Mouse (Mus musculus) heart, postnatal 25 days (tissue): ENCODE measurements around the gene Nkx6-1. TPM values are rescaled to one million over a fixed set of nuclear protein-coding genes. Genes with fewer than 3 reads are reported as not detected.

Experiments
- DNase-seq: peaks from one replicate; pipeline ENCODE4 v3.0.0; 2022; ENCODE audit warnings: low spot score
- intact Hi-C: fragments of 180-260 bp; cut with DNase I; formaldehyde crosslinking; loops from one replicate; pipeline ENCODE4 v1.15.1; 2025
- total RNA-seq, 2 experiments: library from RNA; stranded (reverse); gene quantifications; 2 replicates each; pipeline ENCODE4 v1.2.3; 2021

Gene Nkx6-1
- under 1 TPM; 0.10 to 0.14 TPM for total RNA-seq

- intact Hi-C loops: loop anchor here (10.0 kb wide), 1 partner anchor 840 kb away; the partner anchor contains the start of gene Abraxas1
These were observed at the start of gene Nkx6-1 for GRCm38 (mm10) chr5:101664945-101665615. Nkx6-1 (minus strand) TSS chr5:101664996.

GRCm38 (mm10) chr5:101713064-101713613 lies 48.3 kb upstream of the Nkx6-1 start:
- intact Hi-C loops: no loop called here

More at GRCm38 (mm10) chr5:101664945-101665615, at the start of gene Nkx6-1:
- no peak for DNase-seq

DNA sequence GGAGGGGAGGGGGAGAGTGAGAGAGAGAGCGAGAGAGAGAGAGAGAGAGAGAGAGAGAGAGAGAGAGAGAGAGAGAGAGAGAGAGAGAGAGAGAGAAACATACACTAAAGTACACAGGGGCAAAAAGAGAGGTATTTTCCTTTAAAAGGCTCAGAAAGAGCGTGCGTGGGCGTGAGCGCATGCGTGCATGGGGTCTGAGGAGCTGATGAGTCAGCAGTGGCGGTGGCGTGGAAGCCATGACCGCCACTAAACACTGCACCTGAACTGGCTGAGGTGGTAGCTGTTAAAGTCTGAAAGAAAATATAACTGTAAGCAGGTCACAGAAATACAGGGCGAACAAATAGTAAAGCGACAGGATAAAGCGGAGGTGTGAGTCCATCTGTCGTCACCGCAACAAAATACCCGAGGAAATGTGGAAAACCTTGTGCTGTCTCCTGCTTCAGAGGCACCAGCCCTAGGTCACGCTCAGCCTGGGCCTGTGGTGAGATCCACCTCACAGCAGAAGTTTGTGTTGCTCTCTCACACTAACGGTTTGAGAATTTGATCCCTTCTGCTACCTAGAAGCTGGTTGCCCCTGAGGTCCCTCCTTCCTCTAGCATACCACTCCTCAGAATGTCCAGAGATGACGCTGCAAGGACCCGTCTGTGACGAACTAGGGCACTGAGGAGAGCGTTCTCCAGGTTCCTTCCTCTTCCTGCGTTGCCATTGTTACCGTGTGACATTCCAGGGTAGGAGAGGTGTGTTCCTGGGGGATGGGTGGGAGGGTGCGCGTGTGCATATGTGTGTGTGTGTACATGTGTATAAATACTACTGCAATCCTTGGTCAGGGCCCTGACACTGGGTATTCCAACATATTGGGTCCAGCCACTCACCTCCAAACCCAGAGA lies 38.8 kb upstream of the Nkx6-1 start:
- intact Hi-C loops: no loop called here
- DNase-seq: no peak

More at GRCm38 (mm10) chr5:101713064-101713613, 48.3 kb upstream of the Nkx6-1 start:
- DNase-seq: no peak

GRCm38 (mm10) chr5:101702636-101703035 lies 37.8 kb upstream of the Nkx6-1 start:
- intact Hi-C loops: no loop called here
- no peak for DNase-seq

DNA sequence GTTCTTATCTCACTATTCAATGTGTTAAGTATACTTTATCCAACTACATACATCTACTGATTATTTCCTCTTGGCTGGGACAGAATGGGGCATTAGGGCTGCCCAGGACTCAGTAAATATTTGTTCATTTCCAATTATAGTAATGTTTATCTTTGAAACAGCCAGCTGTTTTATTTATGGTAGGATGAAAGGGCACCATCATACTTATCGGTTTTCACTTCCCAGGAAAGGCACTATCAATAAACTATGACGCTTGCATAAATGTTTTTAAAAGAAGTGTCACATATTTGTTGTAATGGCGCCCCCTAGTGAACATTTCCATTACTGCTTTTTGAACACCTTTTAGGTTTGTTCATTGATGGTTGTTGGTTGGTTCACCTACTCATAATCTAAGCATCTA lies 35.8 kb upstream of the Nkx6-1 start:
- no peak for DNase-seq
- intact Hi-C loops: no loop called here

DNA sequence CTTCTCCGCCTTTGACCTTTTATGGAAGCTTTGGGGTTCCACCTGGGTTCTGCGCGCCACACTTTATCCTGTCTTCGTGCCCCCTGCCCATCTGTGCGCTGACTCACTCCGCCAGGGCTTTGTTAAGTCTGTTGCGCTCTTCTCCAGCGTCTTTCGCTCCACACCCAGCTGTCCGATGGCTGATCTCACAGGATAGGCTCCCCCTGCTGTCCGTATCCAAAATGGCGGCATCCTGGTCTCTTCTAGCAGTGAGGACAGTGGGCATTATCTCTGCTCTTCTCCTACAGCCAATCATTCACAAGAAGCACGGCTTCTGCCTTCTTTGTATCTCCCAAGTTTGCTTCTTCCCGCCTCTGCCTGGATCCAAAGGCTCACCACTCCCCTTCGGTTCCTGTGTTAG lies 23.8 kb upstream of the Nkx6-1 start:
- intact Hi-C loops: no loop called here
- no peak for DNase-seq

DNA sequence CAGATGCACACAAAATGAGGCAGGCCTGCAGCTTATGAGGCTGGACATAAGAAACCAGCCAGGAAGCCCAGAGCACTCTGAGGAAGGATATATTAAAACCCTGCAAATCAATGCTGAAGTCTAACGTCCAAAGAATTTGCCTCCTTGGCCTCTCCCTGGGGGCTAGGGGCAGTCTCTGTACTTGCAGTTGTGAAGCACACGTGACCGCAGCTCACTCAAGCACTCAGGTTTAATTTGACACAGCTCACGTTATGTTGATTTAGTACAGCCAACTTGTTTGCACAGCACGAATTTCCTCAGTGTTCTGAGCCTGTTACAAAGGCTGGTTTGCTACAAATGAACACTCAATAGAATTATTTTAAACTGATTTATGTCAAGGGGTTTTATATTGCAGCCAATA lies 18.5 kb upstream of the Nkx6-1 start:
- intact Hi-C loops: no loop called here
- no peak for DNase-seq

- no peak for DNase-seq
- intact Hi-C loops: no loop called here
These were observed 15.5 kb upstream of the Nkx6-1 start for GRCm38 (mm10) chr5:101680338-101680737.

GRCm38 (mm10) chr5:101669381-101669780 lies 4.6 kb upstream of the Nkx6-1 start:
- no peak for DNase-seq

DNA sequence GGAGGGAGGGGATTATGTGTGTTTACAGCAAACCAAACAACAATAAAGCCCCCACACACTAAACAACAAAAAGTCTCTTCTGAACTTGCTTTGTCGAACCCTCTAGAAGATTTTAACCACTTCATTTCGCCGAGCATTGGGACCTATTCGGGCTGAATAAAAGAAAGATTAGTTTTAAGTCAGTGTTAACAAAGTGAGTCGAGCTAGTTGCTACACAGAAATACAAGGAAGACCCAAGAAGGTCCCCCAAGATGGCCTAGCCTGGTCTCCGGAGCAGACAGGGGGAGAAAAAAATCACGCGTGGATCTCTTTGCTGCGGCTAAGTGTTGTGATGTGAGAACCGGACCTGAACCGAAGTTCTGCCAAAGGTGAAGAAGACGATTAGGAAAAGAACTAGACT lies 3.7 kb upstream of the Nkx6-1 start:
- DNase-seq: no peak
- intact Hi-C loops: loop anchor here (2.0 to 10.0 kb wide), 3 partner anchors 648 to 844 kb away; partner anchors contain the start of gene Abraxas1

More at GRCm38 (mm10) chr5:101669381-101669780, 4.6 kb upstream of the Nkx6-1 start:
- intact Hi-C loops: loop anchor here (2.0 to 10.0 kb wide), 3 partner anchors 649 to 845 kb away; partner anchors contain the start of gene Abraxas1

GRCm38 (mm10) chr5:101668028-101668427 lies 3.2 kb upstream of the Nkx6-1 start:
- no peak for DNase-seq
- intact Hi-C loops: loop anchor here (2.0 to 10.0 kb wide), 3 partner anchors 647 to 843 kb away; partner anchors contain the start of gene Abraxas1

- intact Hi-C loops: loop anchor here (10.0 kb wide), 1 partner anchor 843 kb away; the partner anchor contains the start of gene Abraxas1
- DNase-seq: no peak
These were observed 2.6 kb upstream of the Nkx6-1 start for GRCm38 (mm10) chr5:101667263-101667990.

- no peak for DNase-seq
- intact Hi-C loops: loop anchor here (10.0 kb wide), 1 partner anchor 842 kb away; the partner anchor contains the start of gene Abraxas1
These were observed 1.9 kb upstream of the Nkx6-1 start for GRCm38 (mm10) chr5:101666713-101667112.

GRCm38 (mm10) chr5:101666091-101666490 lies 1.3 kb upstream of the Nkx6-1 start:
- intact Hi-C loops: loop anchor here (10.0 kb wide), 1 partner anchor 841 kb away; the partner anchor contains the start of gene Abraxas1

GRCm38 (mm10) chr5:101664423-101664921 lies 324 bp downstream of the Nkx6-1 start:
- DNase-seq: no peak
- intact Hi-C loops: loop anchor here (10.0 kb wide), 1 partner anchor 840 kb away; the partner anchor contains the start of gene Abraxas1

More at GRCm38 (mm10) chr5:101666091-101666490, 1.3 kb upstream of the Nkx6-1 start:
- no peak for DNase-seq

- no peak for DNase-seq
- intact Hi-C loops: loop anchor here (10.0 kb wide), 1 partner anchor 839 kb away; the partner anchor contains the start of gene Abraxas1
These were observed 974 bp downstream of the Nkx6-1 start for GRCm38 (mm10) chr5:101663621-101664422.

- intact Hi-C loops: loop anchor here (10.0 kb wide), 1 partner anchor 838 kb away; the partner anchor contains the start of gene Abraxas1
- DNase-seq: no peak
These were observed 1.6 kb downstream of the Nkx6-1 start for GRCm38 (mm10) chr5:101663176-101663575.

GRCm38 (mm10) chr5:101662485-101662884 lies 2.3 kb downstream of the Nkx6-1 start:
- DNase-seq: no peak
- intact Hi-C loops: loop anchor here (10.0 kb wide), 1 partner anchor 838 kb away; the partner anchor contains the start of gene Abraxas1
